Mouse (Mus musculus): ENCODE measurements around the gene Tax1bp1. TPM values are rescaled to one million over a fixed set of nuclear protein-coding genes. Genes with fewer than 3 reads are reported as not detected.

Tax1bp1 gene
- total and polyA plus RNA-seq, 3 experiments: 42.2 to 61.7 (median 61.6) TPM

- no peaks in the 10 kb centered on the region for H3K36me3 ChIP-seq (replicated peaks in 1 of 2; ENCODE audit: control insufficient read depth in 1 of 2, insufficient read depth in 1 of 2, low read length in 1 of 2)
- no peak overlapping the region for H3K9ac ChIP-seq (ENCODE audit: insufficient read depth, low read depth)
- H3K27ac ChIP-seq (ENCODE audit: insufficient read depth, low read depth): no peak overlapping the region
- in situ Hi-C loops (cut with MboI; ENCODE audit: low pct_ligation_motif_present, low pct_unique_long_range_greater_than_20kb, low sequenced_read_pairs) (no loop called here), dilution Hi-C loops (cut with MboI; ENCODE audit: extremely low pct_ligation_motif_present, extremely low pct_unique_long_range_greater_than_20kb, low sequenced_read_pairs) (no loop called here)
- peaks cover 4% of the 10 kb centered on the region for H3K9me3 ChIP-seq (replicated peaks; ENCODE audit: low read length)
- H3K27me3 ChIP-seq (replicated peaks): no peaks in the 10 kb centered on the region
- TF ChIP-seq BHLHE40 (IDR thresholded peaks at IDR 0.05; ENCODE audit: low read depth, low read length) (no peak), MAX (IDR thresholded peaks at IDR 0.05; ENCODE audit: low read length) (no peak), NRF1 (IDR thresholded peaks at IDR 0.05; ENCODE audit: low read depth, low read length) (no peak), MYC (IDR thresholded peaks at IDR 0.05; ENCODE audit: low read depth, low read length) (no peak), MXI1 (IDR thresholded peaks at IDR 0.05; ENCODE audit: low read depth, low read length) (no peak), JUND (conservative IDR thresholded peaks at IDR 0.05; ENCODE audit: low read depth, low read length) (no peak), UBTF (IDR thresholded peaks at IDR 0.05; ENCODE audit: low read depth, low read length) (no peak), MEF2A (IDR thresholded peaks at IDR 0.05; ENCODE audit: borderline replicate concordance, low read depth, low read length) (no peak), RAD21 (IDR thresholded peaks at IDR 0.05; ENCODE audit: low read depth, low read length) (no peak), TCF12 (IDR thresholded peaks at IDR 0.05; ENCODE audit: low read depth, low read length) (no peak)
- H3K4me1 ChIP-seq (ENCODE audit: control insufficient read depth in 1 of 2, insufficient read depth in 2 of 2): peaks cover 6 to 25% of the 10 kb centered on the region in 2 experiments; a peak in 2 of 4 replicates
- H3K4me2 ChIP-seq (ENCODE audit: insufficient read depth, low read depth, poor library complexity, severe bottlenecking): no peak overlapping the region
- DNase-seq (ENCODE audit: extremely low read depth): no peak
- H3K79me2 ChIP-seq (replicated peaks; ENCODE audit: control insufficient read depth, extremely low read depth, insufficient read depth, poor library complexity, severe bottlenecking): no peaks in the 10 kb centered on the region
- no peak overlapping the region for H3K4me3 ChIP-seq (replicated peaks in 1 of 3; ENCODE audit: low read depth in 2 of 3, low read length in 2 of 3, poor library complexity in 1 of 3)
Measured at GRCm38 (mm10) chr6:52796035-52796598, 82.6 kb downstream of the Tax1bp1 start.

GRCm38 (mm10) chr6:52796691-52797090, 83.2 kb downstream of the Tax1bp1 start:
- TF ChIP-seq TBP (conservative IDR thresholded peaks at IDR 0.05; ENCODE audit: low read depth, low read length) (no peak), CTCF (conservative IDR thresholded peaks at IDR 0.05 in 1 of 2, IDR thresholded peaks at IDR 0.05 in 1 of 2; ENCODE audit: low read depth in 2 of 2, low read length in 2 of 2) (no peak), UBTF (IDR thresholded peaks at IDR 0.05; ENCODE audit: low read depth, low read length) (no peak), MAFK (IDR thresholded peaks at IDR 0.05; ENCODE audit: insufficient replicate concordance, low read length) (no peak), RCOR1 (conservative IDR thresholded peaks at IDR 0.05; ENCODE audit: low read depth, low read length) (no peak), USF2 (conservative IDR thresholded peaks at IDR 0.05; ENCODE audit: low read depth, low read length) (no peak), MAZ (IDR thresholded peaks at IDR 0.05; ENCODE audit: low read depth, low read length) (no peak), POLR2A (IDR thresholded peaks at IDR 0.05; ENCODE audit: low read depth, low read length) (no peak), KAT2A (IDR thresholded peaks at IDR 0.05; ENCODE audit: insufficient replicate concordance, low read length) (no peak), MYC (IDR thresholded peaks at IDR 0.05; ENCODE audit: low read depth, low read length) (no peak), PAX5 (IDR thresholded peaks at IDR 0.05; ENCODE audit: low read length) (no peak), JUND (conservative IDR thresholded peaks at IDR 0.05; ENCODE audit: low read depth, low read length) (no peak), MAX (IDR thresholded peaks at IDR 0.05; ENCODE audit: low read length) (no peak), NRF1 (IDR thresholded peaks at IDR 0.05; ENCODE audit: low read depth, low read length) (no peak), MEF2A (IDR thresholded peaks at IDR 0.05; ENCODE audit: borderline replicate concordance, low read depth, low read length) (no peak), E2F4 (IDR thresholded peaks at IDR 0.05; ENCODE audit: insufficient replicate concordance, low read depth, low read length) (no peak), BHLHE40 (IDR thresholded peaks at IDR 0.05; ENCODE audit: low read depth, low read length) (no peak), CHD2 (IDR thresholded peaks at IDR 0.05; ENCODE audit: low read length) (no peak), IRF4 (IDR thresholded peaks at IDR 0.05; ENCODE audit: low read depth, low read length) (no peak), SMC3 (IDR thresholded peaks at IDR 0.05; ENCODE audit: low read depth, low read length) (no peak)
- dilution Hi-C loops (cut with MboI; ENCODE audit: extremely low pct_ligation_motif_present, extremely low pct_unique_long_range_greater_than_20kb, low sequenced_read_pairs): no loop called here
- H3K4me1 ChIP-seq (ENCODE audit: control insufficient read depth in 1 of 2, insufficient read depth in 2 of 2): peaks cover 6 to 25% of the 10 kb centered on the region in 2 experiments; a peak in 2 of 4 replicates
- in situ Hi-C loops (cut with MboI; ENCODE audit: low pct_ligation_motif_present, low pct_unique_long_range_greater_than_20kb, low sequenced_read_pairs): no loop called here
- H3K36me3 ChIP-seq (replicated peaks in 1 of 2; ENCODE audit: control insufficient read depth in 1 of 2, insufficient read depth in 1 of 2, low read length in 1 of 2): no peaks in the 10 kb centered on the region
- DNase-seq (ENCODE audit: extremely low read depth): no peak
- peaks cover 4% of the 10 kb centered on the region for H3K9me3 ChIP-seq (replicated peaks; ENCODE audit: low read length)
- H3K79me2 ChIP-seq (replicated peaks; ENCODE audit: control insufficient read depth, extremely low read depth, insufficient read depth, poor library complexity, severe bottlenecking): no peaks in the 10 kb centered on the region
- no peak overlapping the region for H3K4me3 ChIP-seq (replicated peaks in 1 of 3; ENCODE audit: low read depth in 2 of 3, low read length in 2 of 3, poor library complexity in 1 of 3)
- no peak overlapping the region for H3K4me2 ChIP-seq (ENCODE audit: insufficient read depth, low read depth, poor library complexity, severe bottlenecking)
- no peaks in the 10 kb centered on the region for H3K27me3 ChIP-seq (replicated peaks)
- no peak overlapping the region for H3K27ac ChIP-seq (ENCODE audit: insufficient read depth, low read depth)
- H3K9ac ChIP-seq (ENCODE audit: insufficient read depth, low read depth): no peak overlapping the region
